Mouse (Mus musculus) E14TG2a.4 (cell line): ENCODE measurements at regions not wholly inside any gene's neighbourhood (a gene's known extent, or its start where the extent isn't known, plus 50 kb on each side); places are given as distances from the start of the nearest gene placed in this dataset.

Source experiments
- CTCF ChIP-seq: conservative IDR thresholded peaks from 2 replicates; pipeline ENCODE4 v1.5.1; 2014; ENCODE audit warnings: low read length
- NANOG ChIP-seq: IDR thresholded peaks from 2 replicates; pipeline ENCODE4 v1.6.1; 2014; ENCODE audit warnings: borderline replicate concordance, low read length, mixed read lengths

DNA sequence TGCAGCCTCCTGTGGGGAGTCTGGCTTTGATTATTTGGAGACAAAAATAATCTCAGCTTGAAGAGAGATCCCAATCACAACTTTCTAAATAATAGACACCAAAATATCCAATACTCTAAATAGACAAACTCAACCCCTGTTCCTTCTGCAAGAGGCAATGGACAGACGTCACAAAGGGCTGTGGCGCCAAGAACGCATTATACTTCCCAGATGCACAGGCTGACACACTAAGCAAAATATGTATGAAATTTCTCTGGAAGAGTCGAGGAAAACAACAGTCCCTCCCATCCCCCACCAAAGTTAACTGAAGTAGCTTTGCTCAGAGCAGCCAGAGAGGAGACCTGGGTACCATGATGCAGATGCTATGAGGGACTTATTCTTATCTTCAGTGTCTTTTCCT, 229.9 kb downstream of the Map2k4 start:
- TF ChIP-seq NANOG: no peak
- TF ChIP-seq CTCF: no peak
